Mouse (Mus musculus): ENCODE results near the gene Lrrc4.

Lrrc4 gene

GRCm38 (mm10) chr6:28823802-28824201 is 7.7 kb downstream of the Lrrc4 start:
- no peak for DNase-seq (ENCODE audit: low spot score)

GRCm38 (mm10) chr6:28823375-28823774 is 8.2 kb downstream of the Lrrc4 start:
- DNase-seq (ENCODE audit: low spot score), result no peak

- DNase-seq (ENCODE audit: low spot score), result no peak
These were observed 9.3 kb downstream of the Lrrc4 start for GRCm38 (mm10) chr6:28822296-28822695.

GRCm38 (mm10) chr6:28819509-28820358 is 11.8 kb downstream of the Lrrc4 start:
- no peak for DNase-seq (ENCODE audit: low spot score)

- no peak for DNase-seq (ENCODE audit: low spot score)
These were observed 14.5 kb downstream of the Lrrc4 start for GRCm38 (mm10) chr6:28817039-28817438.

GRCm38 (mm10) chr6:28814895-28815294 is 16.7 kb downstream of the Lrrc4 start:
- no peak for DNase-seq (ENCODE audit: low spot score)

GRCm38 (mm10) chr6:28813057-28813456 is 18.5 kb downstream of the Lrrc4 start:
- no peak for DNase-seq (ENCODE audit: low spot score)

GRCm38 (mm10) chr6:28804751-28805150 is 26.8 kb downstream of the Lrrc4 start:
- DNase-seq (ENCODE audit: low spot score), result no peak

GRCm38 (mm10) chr6:28803678-28804279 is 27.8 kb downstream of the Lrrc4 start:
- no peak for DNase-seq (ENCODE audit: low spot score)

GRCm38 (mm10) chr6:28800976-28801375 is 30.6 kb downstream of the Lrrc4 start:
- no peak for DNase-seq (ENCODE audit: low spot score)

- DNase-seq (ENCODE audit: low spot score), result no peak
These were observed 31.7 kb downstream of the Lrrc4 start for GRCm38 (mm10) chr6:28799818-28800217.

GRCm38 (mm10) chr6:28795792-28796515 is 35.6 kb downstream of the Lrrc4 start:
- DNase-seq (ENCODE audit: low spot score), result no peak

- DNase-seq (ENCODE audit: low spot score), result peak; percentile 11
These were observed 36.2 kb downstream of the Lrrc4 start for GRCm38 (mm10) chr6:28795380-28795779.

GRCm38 (mm10) chr6:28791809-28792208 is 39.7 kb downstream of the Lrrc4 start:
- DNase-seq (ENCODE audit: low spot score), result no peak

GRCm38 (mm10) chr6:28791183-28791582 is 40.4 kb downstream of the Lrrc4 start:
- DNase-seq (ENCODE audit: low spot score), result no peak

- DNase-seq (ENCODE audit: low spot score), result no peak
These were observed 41.9 kb downstream of the Lrrc4 start for GRCm38 (mm10) chr6:28789685-28790084.

- DNase-seq (ENCODE audit: low spot score), result no peak
These were observed 44.4 kb downstream of the Lrrc4 start for GRCm38 (mm10) chr6:28787133-28787532.

- DNase-seq (ENCODE audit: low spot score), result no peak
These were observed 45.8 kb downstream of the Lrrc4 start for GRCm38 (mm10) chr6:28785770-28786169.

GRCm38 (mm10) chr6:28783953-28784352 is 47.6 kb downstream of the Lrrc4 start:
- peak; percentile 14 for DNase-seq (ENCODE audit: low spot score)

- peak; percentile 48 for DNase-seq (ENCODE audit: low spot score)
These were observed 48.4 kb downstream of the Lrrc4 start for GRCm38 (mm10) chr6:28783082-28783647.

- no peak for DNase-seq (ENCODE audit: low spot score)
These were observed 49.9 kb downstream of the Lrrc4 start for GRCm38 (mm10) chr6:28781696-28782095.

- no peak for DNase-seq (ENCODE audit: low spot score)
These were observed 60.2 kb downstream of the Lrrc4 start for GRCm38 (mm10) chr6:28771331-28771730.
